Mouse (Mus musculus) gastrocnemius, adult 8-10 months (tissue): Measurements from ENCODE around the gene Skiv2l. TPM values are rescaled to one million over a fixed set of nuclear protein-coding genes. Genes with fewer than 3 reads are reported as not detected.
"Not testable (repeated sequence)": the region's sequence is repeated elsewhere in the genome, so short reads cannot be mapped to it uniquely, and the experiment has no call there.

Experiments used
- DNase-seq, 2 experiments: peaks; one replicate each; pipeline ENCODE4 v3.0.0; 2022; ENCODE audit warnings: low spot score in 2 of 2
- total RNA-seq, 4 experiments: library from RNA; stranded (reverse); gene quantifications; 2 replicates each; pipeline ENCODE4 v1.2.4; 2022

Gene Skiv2l
- total RNA-seq, 4 experiments from 2014 or later = 21.3 to 23.4 (median 21.9) TPM

- DNase-seq = no peak
Measured at GRCm38 (mm10) chr17:34814818-34815370, 35.1 kb downstream of the Skiv2l start.

- not testable (repeated sequence) for DNase-seq
Measured at GRCm38 (mm10) chr17:34813747-34814146, 36.3 kb downstream of the Skiv2l start.

DNA sequence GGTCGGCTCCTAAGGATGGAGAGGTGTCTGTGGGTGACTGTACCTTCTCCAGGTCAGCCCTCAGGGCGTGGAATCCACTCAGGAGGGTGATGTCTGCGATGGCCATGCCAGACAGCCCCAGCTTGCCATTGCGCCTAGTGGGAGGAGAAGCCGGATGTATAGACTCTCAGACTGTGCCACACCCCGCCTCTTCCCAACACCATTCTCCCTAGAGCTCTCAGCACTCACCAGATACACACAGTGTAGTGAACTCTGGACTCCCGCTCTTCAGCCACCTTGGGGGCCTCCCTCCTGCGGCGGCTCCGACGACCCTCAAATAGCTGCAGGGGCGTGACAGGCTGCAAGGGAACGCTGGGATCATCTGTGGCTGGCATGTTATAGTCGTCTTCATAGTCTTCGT, 38.7 kb downstream of the Skiv2l start:
- DNase-seq = no peak

DNA sequence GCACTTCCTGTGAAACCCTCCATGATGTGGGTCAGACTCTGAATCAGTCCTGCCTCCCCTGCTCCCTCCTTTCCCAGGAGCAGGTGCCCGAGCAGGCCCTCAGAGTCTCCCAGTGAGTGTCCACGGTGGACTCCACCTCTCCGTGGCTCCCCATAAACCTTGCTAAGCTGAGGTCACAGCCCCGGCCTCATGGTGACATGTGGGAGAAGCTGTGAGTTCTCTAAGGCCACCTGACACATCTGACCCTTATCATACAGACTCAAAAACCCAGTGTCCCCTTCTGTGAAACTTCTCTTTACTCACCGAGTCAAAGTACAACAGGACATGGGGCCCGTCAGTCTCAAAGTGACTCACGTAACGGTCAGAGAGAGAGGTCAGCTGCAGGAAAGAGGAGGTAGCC, 39.2 kb downstream of the Skiv2l start:
- DNase-seq = not testable (repeated sequence)

GRCm38 (mm10) chr17:34810411-34810810, 39.6 kb downstream of the Skiv2l start:
- not testable (repeated sequence) for DNase-seq

DNA sequence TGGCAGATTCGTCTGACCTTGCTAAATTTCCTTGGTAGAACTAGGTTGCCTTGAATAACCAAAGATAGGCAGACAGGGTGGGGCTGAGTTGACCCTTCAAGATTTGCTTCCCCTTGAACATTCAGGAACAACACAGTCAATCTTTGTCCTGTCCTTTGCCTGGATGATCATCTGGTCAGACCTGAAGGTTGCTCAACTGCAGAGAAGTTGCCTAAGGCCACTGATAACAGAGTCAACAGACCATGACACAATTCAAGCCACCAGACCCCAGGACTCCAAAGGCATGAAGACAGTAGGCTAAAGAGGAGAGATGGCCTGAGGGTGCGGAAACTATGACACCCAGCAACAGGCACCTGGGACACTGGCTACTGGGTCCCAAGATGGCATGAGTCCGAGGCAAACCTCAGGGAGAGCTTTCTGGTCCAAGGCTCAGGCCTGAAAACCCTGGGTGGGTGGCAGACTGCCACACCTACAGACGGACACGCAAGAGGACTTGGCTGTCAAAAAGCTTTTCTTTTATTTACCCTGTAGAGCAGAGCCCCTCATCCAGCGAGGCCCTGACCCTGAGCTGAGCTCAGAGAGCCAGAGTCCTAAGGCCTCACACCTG, 41.3 kb downstream of the Skiv2l start:
- no peak for DNase-seq

DNA sequence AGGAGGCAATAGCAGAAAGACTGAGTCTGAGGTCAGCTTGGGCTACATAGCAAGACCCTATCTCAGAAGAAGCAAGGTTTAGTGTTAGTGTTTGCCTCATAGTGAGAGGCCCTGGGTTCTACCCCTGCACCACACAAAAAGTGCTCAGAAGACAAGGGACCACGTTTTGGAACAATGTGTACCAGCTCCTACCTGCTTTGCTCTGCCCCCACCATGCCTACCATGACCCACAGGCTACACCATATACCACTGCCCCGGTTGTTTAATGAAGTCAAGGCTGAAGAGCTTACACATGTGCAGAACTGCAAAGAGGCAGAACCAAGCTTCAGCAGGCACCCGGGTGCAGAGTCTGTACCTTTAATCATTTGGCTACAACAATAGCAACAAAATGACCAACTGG, 42.8 kb downstream of the Skiv2l start:
- no peak for DNase-seq

GRCm38 (mm10) chr17:34804871-34805562, 45.0 kb downstream of the Skiv2l start:
- DNase-seq = no peak

DNA sequence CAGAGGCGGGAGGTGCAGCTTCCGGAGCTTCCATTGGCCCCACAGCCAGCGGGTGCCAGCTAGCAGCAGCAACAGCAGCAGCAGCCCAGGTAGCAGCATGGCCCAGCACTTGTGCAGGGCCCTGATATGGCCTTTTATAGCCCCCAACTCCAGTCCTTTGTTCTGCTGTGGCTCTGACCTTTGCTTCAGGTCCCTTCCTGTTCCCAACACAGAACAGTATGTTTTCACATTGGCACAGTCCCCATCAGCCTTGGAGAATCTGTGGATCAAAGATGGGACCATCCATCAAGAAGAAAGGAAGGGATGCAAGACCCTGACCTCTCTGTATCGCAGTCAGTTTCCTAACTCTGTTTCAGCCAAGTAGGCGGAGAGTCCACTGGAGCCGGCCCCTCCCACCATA, 45.7 kb downstream of the Skiv2l start, which contains the start of gene Cyp21a1:
Gene Cyp21a1, minus strand, starts transcription at position 261 of the 400 bp plus-strand sequence.
- DNase-seq = not testable (repeated sequence)

GRCm38 (mm10) chr17:34803367-34803766, 46.6 kb downstream of the Skiv2l start:
- not testable (repeated sequence) for DNase-seq

GRCm38 (mm10) chr17:34802756-34803155, 47.3 kb downstream of the Skiv2l start:
- not testable (repeated sequence) for DNase-seq

- not testable (repeated sequence) for DNase-seq
Measured at GRCm38 (mm10) chr17:34800781-34801305, 49.2 kb downstream of the Skiv2l start.

DNA sequence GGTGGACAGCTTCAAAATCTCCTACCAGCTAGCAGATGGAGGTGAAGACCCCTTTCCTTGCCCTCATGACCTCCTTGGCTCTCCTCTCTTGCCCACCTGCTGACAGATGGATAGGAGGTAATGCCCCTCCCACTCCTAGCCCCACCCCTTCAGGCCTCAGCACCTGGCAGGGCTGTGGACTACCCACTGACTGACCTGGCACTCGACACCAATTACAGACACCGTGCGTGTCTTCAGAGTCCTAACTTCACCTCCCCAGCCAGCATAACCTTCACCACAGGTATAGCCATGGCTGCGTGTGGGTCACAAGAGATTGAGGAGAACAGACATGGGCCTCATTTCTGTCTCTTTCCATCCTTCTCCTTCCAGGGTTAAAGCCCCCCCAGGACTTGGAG, 50.5 kb downstream of the Skiv2l start:
- no peak for DNase-seq

GRCm38 (mm10) chr17:34798866-34799530, 51.0 kb downstream of the Skiv2l start:
- DNase-seq = no peak

GRCm38 (mm10) chr17:34798071-34798470, 51.9 kb downstream of the Skiv2l start:
- DNase-seq = not testable (repeated sequence)

DNA sequence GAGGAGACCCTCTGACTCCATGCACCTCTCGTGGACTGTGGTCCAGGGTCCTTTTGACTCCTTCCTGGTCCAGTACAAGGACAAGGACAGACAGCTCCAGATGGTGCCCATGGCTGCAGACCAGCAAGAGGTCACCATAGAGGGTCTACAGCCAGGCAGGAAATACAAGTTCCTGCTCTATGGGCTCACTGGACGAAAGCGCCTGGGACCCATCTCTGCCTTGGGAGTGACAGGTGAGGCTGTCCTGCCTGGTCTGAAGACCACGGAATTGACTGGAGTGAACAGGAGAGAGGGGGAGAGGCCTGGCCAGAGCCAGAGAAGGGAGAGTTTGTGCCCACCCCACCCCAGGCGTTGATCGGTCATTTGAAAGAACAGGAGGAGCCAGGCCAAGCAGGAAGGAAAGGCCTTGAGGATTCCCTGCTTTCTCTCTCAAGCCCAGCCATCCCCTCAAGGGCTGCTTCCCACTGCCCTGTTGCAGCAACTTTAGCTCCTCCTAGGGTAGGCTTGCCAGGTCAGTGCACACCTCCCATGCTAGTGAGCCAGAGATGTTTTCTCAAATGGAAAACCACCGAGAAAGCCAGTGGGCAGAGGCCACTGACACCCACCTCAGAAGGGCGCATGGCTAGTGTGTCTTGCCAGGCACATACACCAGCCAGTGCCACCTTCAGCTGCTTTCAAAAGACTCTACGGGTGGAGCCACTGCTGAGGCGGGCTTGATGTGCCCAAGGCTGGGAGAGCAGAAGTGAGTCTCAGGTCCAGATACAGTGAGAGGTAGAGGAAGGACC, 52.6 kb downstream of the Skiv2l start:
- DNase-seq = not testable (repeated sequence)

DNA sequence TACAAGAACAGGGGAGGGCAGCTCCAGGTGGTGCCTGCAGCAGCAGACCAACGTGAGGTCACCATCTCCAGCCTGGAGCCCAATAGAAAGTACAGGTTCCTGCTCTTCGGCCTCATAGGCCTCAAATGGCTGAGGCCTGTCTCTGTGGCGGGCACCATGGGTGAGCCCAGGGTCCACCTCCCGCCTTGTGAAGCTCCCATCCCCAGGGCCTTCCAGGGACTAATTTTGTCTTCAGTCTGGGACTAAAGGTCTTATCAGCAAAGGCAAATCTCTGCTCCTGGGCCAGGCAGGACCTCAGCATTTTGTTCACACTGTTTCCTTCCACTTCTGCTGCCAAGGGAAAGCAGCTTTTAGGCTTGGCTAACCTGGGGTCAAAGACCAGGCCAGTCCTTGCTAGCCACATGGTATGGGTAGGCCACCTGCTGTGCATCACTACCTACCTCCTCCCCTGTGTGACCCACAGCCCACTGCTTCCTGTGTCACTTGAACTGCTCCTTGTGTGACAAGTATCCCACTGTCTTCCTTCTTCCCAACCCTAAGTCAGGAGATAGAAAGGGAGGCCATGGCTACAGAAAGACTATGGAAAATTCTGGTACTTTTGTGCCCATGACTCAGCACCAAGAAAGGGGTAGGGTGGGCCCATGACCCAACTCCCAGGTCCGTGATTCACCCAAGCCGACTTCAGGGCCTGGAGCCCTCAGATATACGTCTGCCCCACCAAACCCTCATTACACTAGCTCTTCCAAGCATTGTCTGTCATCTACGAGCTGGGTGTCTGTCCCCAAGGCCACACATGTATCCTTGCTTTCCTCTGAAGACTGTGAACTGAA, 53.5 kb downstream of the Skiv2l start:
- no peak for DNase-seq

- DNase-seq = no peak
Measured at GRCm38 (mm10) chr17:34795633-34796032, 54.4 kb downstream of the Skiv2l start.

DNA sequence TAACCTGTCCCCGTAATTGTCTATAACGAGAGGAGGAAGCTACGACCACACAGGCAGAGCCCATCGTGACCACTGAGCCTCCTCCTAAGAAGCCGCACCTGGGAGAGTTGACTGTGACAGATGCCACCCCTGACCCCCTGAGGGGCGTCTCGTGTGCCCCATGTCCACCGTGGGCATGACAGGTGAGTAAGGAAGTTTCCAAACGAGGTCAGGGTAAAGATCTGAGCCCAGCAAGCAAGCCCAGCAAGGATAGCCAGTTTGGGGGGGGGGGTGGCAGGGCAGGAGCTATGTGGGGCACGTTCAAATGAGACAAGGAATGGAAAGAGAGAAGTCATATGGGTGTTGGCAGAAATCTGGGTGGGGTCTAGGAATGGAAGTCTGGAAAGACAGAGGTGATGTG, 55.0 kb downstream of the Skiv2l start:
- DNase-seq = no peak
